Mouse (Mus musculus) liver, embryonic 14.5 days (tissue): Measurements from ENCODE around the gene Bmp7. TPM values are rescaled to one million over a fixed set of nuclear protein-coding genes. Genes with fewer than 3 reads are reported as not detected.

Experiments
- ATAC-seq: fragments of 200-750 bp; cut with Nextera tagmentation; 2 replicates; pipeline ENCODE4 v1.8.0; 2017; ENCODE audit warnings: moderate number of reproducible peaks, mild to moderate bottlenecking, moderate library complexity; ENCODE audit not compliant: insufficient read depth
- DNase-seq, 3 experiments: peaks; one replicate each; pipeline ENCODE4 v3.0.0-alpha.2; 2012 to 2013; ENCODE audit warnings: low read depth in 3 of 3, low spot score in 3 of 3
- H3K27ac ChIP-seq: fragments of 300-500 bp; sonication (generic); 2 replicates; pipeline ENCODE4 v1.5.1; 2014; ENCODE audit warnings: moderate library complexity, mild to moderate bottlenecking, control low read depth, inconsistent platforms
- H3K27me3 ChIP-seq: fragments of 300-500 bp; sonication (generic); 2 replicates; pipeline ENCODE4 v1.6.1; 2014; ENCODE audit warnings: mild to moderate bottlenecking, low read length, moderate library complexity; ENCODE audit not compliant: control insufficient read depth, insufficient read depth
- H3K36me3 ChIP-seq: fragments of 300-500 bp; sonication (generic); replicated peaks from 2 replicates; pipeline ENCODE4 v1.6.1; 2014; ENCODE audit warnings: low read depth; ENCODE audit not compliant: control insufficient read depth, insufficient read depth
- H3K4me1 ChIP-seq, 2 experiments: fragments of 200-500 bp in 1 of 2; fragments of 300-500 bp in 1 of 2; sonication (generic) in 1 of 2; replicated peaks; 2 replicates each; pipeline ENCODE4 v1.6.1; 2012 to 2014; ENCODE audit warnings: antibody characterized with exemption in 1 of 2, inconsistent platforms in 1 of 2, low read length in 1 of 2; ENCODE audit not compliant: control insufficient read depth in 2 of 2, insufficient read depth in 2 of 2
- H3K4me2 ChIP-seq: fragments of 300-500 bp; sonication (generic); 2 replicates; pipeline ENCODE4 v1.6.1; 2014; ENCODE audit warnings: low read depth, mild to moderate bottlenecking, control low read depth, moderate library complexity
- H3K4me3 ChIP-seq, 2 experiments: fragments of 200-500 bp in 1 of 2; fragments of 300-500 bp in 1 of 2; sonication (generic) in 1 of 2; 2 replicates each; pipeline ENCODE4 v1.5.1; 2012 to 2014; ENCODE audit warnings: low read depth in 2 of 2, low read length in 2 of 2, mild to moderate bottlenecking in 2 of 2, control low read depth in 1 of 2, inconsistent platforms in 1 of 2, moderate library complexity in 1 of 2; ENCODE audit not compliant: insufficient read depth in 1 of 2
- H3K9ac ChIP-seq: fragments of 300-500 bp; sonication (generic); replicated peaks from 2 replicates; pipeline ENCODE4 v1.6.1; 2014; ENCODE audit warnings: mild to moderate bottlenecking, control low read depth, moderate library complexity
- H3K9me3 ChIP-seq: fragments of 300-500 bp; sonication (generic); 2 replicates; pipeline ENCODE4 v1.6.1; 2016; ENCODE audit warnings: low read length, mixed read lengths; ENCODE audit not compliant: control insufficient read depth
- CTCF ChIP-seq: IDR thresholded peaks from 2 replicates; pipeline ENCODE4 v1.5.1; 2016; ENCODE audit warnings: antibody characterized with exemption, low read depth, control low read depth
- EP300 ChIP-seq: IDR thresholded peaks from 2 replicates; pipeline ENCODE4 v1.6.1; 2016; ENCODE audit warnings: antibody characterized with exemption, low read depth
- WGBS: fragments of 180-500 bp; shearing (Covaris S2); extraction: QIAGEN DNeasy Blood & Tissue Kit; methylation state at CpG from one replicate; pipeline ENCODE4 v1.1.7; 2014; ENCODE audit not compliant: insufficient replicate concordance; 5-methylcytosine and 5-hydroxymethylcytosine counted together
- polyA plus RNA-seq, 2 experiments: library from polyadenylated mRNA; depleted of rRNA in 1 of 2; stranded (reverse) in 1 of 2; unstranded in 1 of 2; fragments of >200 nt; fragmentation: Nextera tagmentation in 1 of 2; extraction: Ambion mirVana in 1 of 2; gene quantifications; 2 replicates each; pipeline versions ENCODE4 v1.2.1 to v1.2.3; 2012 to 2014

The Bmp7 gene
- polyA plus RNA-seq, 2 experiments: 1.7 to 1.8 TPM

DNA sequence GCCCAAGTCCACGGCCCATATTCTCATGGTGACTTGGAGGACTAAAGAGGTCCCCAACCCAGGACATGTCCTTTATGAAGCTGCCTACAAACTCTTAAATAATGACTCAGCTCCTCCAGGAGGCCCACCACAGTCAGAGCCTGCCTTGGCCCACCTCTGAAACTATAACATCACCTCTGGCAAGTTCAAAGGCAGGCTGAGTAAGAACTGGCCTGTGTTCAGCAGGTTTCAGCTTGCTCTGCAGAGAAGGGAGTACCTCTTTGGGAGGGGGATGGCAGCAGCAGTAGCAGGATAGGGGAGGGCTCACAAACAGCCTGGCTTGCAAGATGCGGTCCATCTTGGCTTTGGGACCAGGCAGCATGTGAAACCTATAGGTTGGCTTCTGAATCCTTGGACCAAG, 31.7 kb upstream of the Bmp7 start:
- Histone ChIP-seq H3K4me3 (no peak overlapping the region), H3K36me3 (no peaks in the 10 kb centered on the region), H3K4me2 (no peak overlapping the region), H3K4me1 (no peaks in the 10 kb centered on the region), H3K9me3 (no peaks in the 10 kb centered on the region), H3K9ac (no peak overlapping the region), H3K27me3 (no peaks in the 10 kb centered on the region), H3K27ac (no peak overlapping the region)
- WGBS: 62% methylated on average over 2 of the region's 2 CpGs
- TF ChIP-seq CTCF: no peak
- no peak for TF ChIP-seq EP300
- DNase-seq: no peak
- ATAC-seq: no peak

- H3K27me3 ChIP-seq: no peaks in the 10 kb centered on the region
- no peak for TF ChIP-seq CTCF
- ATAC-seq (no peak), DNase-seq (no peak)
- no peak overlapping the region for H3K4me3 ChIP-seq
- 44% methylated on average over 5 of the region's 5 CpGs for WGBS
- no peak overlapping the region for H3K4me2 ChIP-seq
- no peaks in the 10 kb centered on the region for H3K4me1 ChIP-seq
- no peak overlapping the region for H3K9ac ChIP-seq
- no peak overlapping the region for H3K27ac ChIP-seq
- no peaks in the 10 kb centered on the region for H3K36me3 ChIP-seq
- no peaks in the 10 kb centered on the region for H3K9me3 ChIP-seq
Observed at GRCm38 (mm10) chr2:172966480-172966879, 26.4 kb upstream of the Bmp7 start.

GRCm38 (mm10) chr2:172965249-172965648, 25.1 kb upstream of the Bmp7 start:
- H3K27ac ChIP-seq: no peak overlapping the region
- TF ChIP-seq EP300: no peak
- TF ChIP-seq CTCF: no peak
- no peak overlapping the region for H3K4me2 ChIP-seq
- H3K4me1 ChIP-seq: no peaks in the 10 kb centered on the region
- no peaks in the 10 kb centered on the region for H3K27me3 ChIP-seq
- ATAC-seq: no peak
- 64% methylated on average over 11 of the region's 11 CpGs for WGBS
- no peak overlapping the region for H3K4me3 ChIP-seq
- H3K36me3 ChIP-seq: no peaks in the 10 kb centered on the region
- no peak overlapping the region for H3K9ac ChIP-seq
- H3K9me3 ChIP-seq: peaks cover 2% of the 10 kb centered on the region
- no peak for DNase-seq

DNA sequence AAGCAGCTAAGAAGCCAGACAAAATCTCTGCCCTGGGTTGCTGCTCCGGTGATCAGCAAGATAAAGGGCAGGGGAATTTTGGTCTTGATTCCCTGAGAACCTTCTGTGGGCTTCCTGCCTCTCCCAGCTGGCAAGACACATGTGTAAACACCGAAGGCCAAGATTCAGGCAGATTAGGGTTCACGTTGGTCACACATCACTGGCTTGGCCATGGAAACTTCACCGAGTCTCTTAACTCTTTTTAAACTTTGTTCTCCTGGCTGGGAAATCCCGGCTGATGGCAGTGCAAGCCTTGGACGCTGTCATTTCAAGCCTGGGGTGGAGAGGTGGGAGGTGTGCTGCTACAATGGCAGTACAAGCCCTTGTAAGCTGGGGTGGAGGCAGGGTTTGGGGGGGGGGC, 21.1 kb upstream of the Bmp7 start:
- no peaks in the 10 kb centered on the region for H3K36me3 ChIP-seq
- no peak for ATAC-seq
- H3K4me3 ChIP-seq: no peak overlapping the region
- WGBS: 60% methylated on average over 6 of the region's 6 CpGs
- no peak for TF ChIP-seq CTCF
- TF ChIP-seq EP300: no peak
- DNase-seq: no peak
- no peak overlapping the region for H3K4me2 ChIP-seq
- no peaks in the 10 kb centered on the region for H3K27me3 ChIP-seq
- H3K27ac ChIP-seq: no peak overlapping the region
- H3K9ac ChIP-seq: no peak overlapping the region
- H3K9me3 ChIP-seq: peaks cover 2% of the 10 kb centered on the region
- no peaks in the 10 kb centered on the region for H3K4me1 ChIP-seq

DNA sequence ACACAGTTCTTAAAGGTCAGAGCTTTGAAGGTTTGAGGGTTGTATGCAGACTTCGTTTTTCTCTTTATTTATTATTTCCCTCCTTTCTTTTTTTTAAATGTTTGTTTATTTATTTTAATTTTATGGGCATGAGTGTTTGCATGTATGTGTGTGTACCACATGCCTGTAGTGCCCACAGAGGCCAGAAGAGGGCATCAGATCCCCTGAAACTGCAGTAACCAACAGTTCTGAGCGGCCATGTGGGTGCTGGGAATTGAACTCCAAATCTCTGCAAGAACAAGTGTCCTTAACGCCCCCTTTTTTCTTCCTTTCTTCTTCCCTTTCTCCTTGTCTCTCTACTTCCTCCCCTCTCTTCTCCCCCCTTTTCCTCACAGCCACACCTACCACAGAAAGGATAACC, 20.2 kb upstream of the Bmp7 start:
- H3K4me3 ChIP-seq: no peak overlapping the region

More for the DNA sequence above, 20.2 kb upstream of the Bmp7 start:
- Histone ChIP-seq H3K27ac (no peak overlapping the region), H3K9ac (no peak overlapping the region), H3K9me3 (peaks cover 2% of the 10 kb centered on the region), H3K4me2 (no peak overlapping the region), H3K4me1 (no peaks in the 10 kb centered on the region), H3K36me3 (no peaks in the 10 kb centered on the region), H3K27me3 (no peaks in the 10 kb centered on the region)
- DNase-seq (no peak), ATAC-seq (no peak)
- TF ChIP-seq CTCF: peak; percentile 42
- TF ChIP-seq EP300: no peak
- WGBS: 43% methylated on average over 3 of the region's 3 CpGs
